Mouse (Mus musculus) urinary bladder, postnatal 10 days (tissue): ENCODE results near the gene Spopl.
"Not testable (repeated sequence)": the region's sequence is repeated elsewhere in the genome, so short reads cannot be mapped to it uniquely, and the experiment has no call there.

ENCODE experiments used
- DNase-seq: peaks from one replicate; pipeline ENCODE4 v3.0.0; 2022; ENCODE audit warnings: low spot score

Gene Spopl

DNA sequence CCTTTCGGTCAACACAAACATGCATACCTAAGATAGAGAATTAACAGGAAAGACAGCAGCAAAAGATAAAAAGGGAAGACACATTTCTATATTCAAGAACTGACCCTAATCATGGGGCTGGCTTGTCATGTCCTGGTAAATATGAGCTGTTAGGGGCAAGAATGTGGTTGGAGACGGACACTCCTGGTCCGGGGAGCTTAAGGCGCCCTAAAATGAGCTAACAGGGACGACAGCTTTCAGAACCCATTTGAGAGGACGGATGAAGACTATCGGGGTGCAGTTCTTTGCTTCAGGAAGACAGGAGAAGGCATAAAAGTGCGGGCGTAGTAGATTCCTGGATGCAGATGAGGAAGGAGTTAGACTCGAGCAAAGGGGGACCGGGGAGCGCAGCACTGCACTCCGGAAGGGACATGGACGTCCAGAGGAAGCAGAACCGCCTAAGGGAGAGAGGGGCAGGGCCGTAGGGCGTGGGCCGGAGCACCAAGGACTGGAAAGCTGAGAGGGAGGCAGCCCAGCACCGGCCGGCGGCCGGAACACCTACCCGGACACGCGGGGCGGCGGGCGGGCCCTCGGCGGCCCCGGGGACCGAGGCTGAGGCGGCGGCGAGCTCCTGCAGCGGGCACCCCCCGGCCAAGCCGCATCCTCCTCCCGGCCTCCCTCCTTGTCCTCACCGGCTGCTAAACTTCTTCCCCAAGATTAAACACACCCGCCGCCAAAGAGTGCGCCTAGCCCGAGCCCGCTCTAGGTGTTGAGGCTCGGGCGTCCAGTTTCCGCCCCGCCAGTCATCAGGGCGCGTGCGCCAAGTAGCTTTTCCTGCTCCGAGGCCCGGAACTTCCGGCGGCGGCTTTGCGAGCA lies at the start of gene Spopl:
Gene Spopl, minus strand, starts transcription at position 805 of the 855 bp plus-strand sequence.
- peak; percentile 41 for DNase-seq

DNA sequence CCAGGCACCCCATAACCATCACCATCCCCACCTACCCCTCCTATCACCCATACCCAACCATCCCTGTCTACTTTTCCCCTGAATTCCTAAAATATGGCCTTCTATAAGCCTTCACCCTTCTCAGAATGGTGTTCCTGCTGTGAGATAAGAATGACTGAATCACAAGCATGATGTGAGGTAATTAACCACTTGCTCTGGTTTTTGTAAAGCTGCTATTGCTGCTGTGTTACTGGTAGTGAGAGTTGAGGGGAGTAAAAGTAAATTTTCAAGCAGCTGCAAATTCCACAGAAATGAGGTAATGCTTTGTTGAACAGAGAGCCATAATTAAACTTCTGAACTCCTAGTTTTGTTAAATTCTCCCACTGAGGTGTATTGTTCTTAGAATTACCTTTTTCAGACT lies 48.2 kb upstream of the Spopl start:
- no peak for DNase-seq

DNA sequence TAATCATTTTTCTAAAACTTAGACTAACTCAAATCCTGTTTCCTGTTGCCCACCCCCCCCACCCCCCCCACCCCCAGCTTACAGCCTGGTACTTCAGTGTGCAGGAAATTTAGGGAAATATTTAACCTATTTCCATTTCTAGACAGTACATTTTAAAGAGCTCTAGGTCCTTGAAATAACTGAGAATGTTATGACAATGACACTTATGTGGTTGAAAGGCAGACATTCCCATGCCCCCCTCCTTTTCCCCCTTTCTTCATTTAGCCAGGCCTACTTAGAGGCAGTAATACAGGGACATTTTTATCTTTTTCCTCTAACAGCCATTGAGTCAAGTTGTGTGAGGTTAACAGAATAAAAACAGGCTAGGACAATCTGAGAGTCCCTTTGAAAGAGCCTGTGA lies 46.1 kb upstream of the Spopl start:
- no peak for DNase-seq

DNA sequence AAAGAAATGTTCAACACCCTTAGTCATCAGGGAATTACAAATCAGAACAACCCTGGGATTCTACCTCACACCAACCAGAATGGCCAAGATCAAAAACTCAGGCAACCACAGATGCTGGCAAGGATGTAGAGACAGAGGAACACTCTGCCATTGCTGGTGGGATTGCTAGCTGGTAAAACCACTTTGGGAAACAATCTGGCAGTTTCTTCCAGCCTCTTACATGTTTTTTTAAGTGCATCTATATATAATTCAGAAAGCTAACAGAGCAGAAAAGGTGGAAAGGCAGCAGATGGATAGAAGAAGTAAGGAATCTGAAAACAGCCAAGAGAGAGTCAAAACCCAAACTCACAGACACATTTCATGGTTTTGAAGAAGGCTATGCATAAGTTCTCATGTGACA lies 33.5 kb upstream of the Spopl start:
- DNase-seq, result no peak

DNA sequence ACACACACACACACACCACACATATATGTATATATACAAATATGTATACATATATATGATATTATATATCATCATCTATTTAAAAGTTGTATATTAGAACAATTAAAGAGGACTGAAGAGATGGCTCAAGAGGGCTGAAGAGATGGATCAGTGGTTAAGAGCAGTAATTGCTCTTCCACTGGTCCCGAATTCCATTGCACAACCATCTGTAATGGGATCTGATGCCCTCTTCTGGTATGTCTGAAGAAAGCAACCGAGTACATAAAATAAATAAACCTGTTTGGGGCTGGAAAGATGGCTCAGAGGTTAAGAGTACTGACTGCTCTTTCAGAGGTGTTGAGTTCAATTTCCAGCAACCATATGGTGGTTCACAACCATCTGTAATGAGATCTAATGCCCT lies 16.9 kb upstream of the Spopl start:
- no peak for DNase-seq

DNA sequence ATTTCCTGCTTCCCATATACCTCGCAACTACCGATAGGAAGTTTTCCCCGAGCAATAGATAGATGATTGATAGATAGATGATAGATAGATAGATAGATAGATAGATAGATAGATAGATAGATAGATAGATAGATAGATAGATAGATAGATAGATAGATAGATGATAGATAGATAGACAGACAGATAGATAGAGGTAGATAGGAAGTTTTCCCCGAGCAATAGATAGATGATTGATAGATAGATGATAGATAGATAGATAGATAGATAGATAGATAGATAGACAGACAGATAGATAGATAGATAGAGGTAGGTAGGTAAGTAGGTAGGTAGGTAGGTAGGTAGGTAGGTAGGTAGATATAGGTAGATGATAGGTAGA lies 239 bp upstream of the Spopl start:
- DNase-seq, result not testable (repeated sequence)

DNA sequence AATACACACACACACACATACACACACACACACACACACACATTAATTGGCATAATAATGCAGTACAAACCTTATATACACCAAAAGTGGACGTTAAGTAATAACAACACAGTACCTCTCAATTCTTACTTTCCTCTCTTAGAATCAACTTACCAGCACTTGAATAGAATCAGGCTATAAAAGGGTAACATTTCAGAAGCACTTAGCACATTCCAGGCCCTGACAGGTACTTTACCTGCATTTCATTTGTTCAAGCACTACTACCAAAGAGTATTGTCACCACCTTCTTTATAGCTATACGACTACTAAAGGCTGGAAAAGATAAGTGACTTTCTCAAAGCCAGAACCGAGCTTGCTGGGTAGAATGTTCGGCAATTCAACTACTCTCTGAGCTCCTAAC lies 1.3 kb downstream of the Spopl start:
- no peak for DNase-seq

DNA sequence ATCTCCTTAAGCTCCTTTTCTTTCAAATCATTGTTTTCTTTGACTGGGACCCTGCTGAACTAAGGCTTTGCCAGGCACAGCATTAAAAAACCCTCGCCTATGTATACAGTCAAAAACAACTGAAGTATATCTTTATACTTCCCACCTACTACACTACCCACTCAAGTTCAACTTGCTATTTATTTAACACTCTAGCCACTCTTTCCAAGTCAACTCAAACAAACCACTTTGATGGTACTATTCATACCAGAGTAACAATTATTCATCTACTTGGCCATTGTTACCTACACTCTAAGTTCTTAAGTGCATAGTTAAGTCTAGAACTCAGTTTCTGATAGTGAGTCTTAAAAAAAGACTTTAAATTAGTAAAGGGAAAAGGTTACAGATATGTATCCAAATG lies 3.1 kb downstream of the Spopl start:
- DNase-seq, result no peak

DNA sequence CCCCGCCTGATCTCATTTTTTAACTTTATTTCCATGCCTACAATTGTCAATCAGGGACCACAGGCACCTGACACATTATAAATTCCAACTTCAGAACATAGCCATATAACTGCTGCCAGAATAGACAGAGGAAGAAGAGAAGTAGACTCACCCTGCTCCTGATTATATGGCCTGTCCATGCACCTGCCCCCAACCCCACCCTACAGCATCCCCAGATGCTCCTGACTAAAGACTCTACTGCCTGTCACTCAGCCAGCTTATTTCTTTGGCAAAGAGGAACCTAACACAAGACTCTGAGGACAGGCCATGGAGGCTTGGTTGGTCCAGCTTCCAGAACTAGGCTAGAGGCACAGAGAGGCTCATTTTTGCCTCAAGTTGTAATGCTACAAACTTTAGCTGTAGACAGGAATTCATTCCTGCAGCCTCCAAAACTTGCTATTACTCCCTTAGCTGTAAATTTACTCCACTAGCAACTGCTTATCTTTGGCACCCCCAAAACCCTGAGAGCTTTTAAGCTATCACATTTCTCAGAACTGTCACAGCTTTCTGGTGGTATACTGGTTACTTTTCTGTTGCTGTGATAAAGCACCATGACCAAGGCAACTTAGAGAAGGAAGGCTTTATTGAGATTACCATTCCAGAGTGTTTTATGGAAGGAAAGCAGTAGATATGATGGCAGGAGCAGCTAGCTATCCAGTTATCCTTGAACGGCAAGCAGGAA lies 6.7 kb downstream of the Spopl start:
- no peak for DNase-seq

DNA sequence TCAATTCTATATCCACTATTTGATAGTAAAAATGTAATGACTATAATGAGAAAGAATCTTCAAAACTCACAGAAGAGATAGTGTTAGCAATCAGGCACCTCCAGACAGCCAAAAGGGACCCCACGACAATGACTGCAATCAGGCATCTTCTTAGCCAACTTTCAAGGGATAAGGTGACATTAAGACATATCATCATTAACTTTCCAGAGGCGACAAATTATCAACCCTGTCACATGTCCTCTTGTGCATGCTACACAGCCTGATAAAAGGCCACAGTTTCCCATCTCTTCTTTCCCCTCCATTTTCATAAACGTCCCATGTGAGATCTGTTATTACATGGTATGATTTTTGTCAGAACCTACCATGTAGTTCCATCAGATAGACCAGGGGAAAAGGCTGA lies 9.0 kb downstream of the Spopl start:
- no peak for DNase-seq

DNA sequence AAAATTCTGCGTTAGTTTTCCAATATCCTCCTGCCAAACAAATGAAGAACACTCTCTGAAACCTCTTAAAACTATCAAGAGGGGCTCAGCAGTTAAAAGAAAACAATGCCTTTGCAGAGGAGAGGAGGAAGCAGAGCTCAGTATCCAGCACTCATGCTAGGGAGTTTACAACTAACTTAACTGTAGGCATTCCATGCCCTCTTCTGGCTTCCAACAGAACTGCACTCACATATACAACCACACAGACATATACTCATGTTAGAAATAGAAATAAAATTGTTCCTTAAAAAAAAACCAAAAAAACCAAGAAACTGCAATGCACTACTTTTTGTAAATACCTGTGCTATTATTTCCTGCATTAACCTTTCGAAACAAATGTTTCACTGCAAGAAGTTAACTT lies 12.7 kb downstream of the Spopl start:
- no peak for DNase-seq

DNA sequence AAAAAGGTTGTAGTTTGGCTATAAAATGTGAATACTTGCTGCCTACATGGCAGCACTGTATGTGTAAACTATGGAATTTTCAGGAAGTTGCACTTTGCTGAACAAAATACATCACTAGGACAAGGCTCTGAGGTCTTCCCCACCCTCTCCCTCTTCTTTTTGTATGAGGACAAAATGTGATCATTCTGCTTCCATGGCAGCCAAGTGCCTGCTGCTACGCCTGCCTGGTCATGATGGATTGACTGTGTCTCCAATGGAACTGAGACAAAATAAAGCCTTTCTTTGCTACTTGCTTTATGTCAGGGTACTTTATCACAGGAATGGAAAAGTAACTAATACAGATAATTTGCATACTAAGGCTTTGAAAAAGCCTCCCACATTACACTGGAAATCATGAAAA lies 20.7 kb downstream of the Spopl start:
- no peak for DNase-seq

DNA sequence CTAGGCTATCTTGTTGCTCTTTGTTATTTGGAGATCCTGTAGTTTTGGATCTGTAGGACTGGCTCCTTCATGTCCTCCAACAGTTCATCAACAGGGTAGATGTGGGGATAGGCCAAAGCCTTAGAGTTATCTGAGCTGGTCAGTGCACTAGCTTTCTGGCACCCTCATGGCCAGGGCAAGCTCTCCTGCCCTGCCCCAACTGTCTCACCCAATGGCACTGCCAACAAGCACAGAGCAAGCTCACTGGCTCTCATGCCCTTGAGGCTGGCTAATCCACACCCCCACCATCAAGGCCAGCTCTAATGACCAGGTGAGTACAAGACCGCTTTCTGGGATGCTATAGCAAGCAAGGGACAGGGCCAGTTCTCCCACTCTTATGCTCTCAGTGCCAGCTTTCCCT lies 24.7 kb downstream of the Spopl start:
- DNase-seq, result no peak

DNA sequence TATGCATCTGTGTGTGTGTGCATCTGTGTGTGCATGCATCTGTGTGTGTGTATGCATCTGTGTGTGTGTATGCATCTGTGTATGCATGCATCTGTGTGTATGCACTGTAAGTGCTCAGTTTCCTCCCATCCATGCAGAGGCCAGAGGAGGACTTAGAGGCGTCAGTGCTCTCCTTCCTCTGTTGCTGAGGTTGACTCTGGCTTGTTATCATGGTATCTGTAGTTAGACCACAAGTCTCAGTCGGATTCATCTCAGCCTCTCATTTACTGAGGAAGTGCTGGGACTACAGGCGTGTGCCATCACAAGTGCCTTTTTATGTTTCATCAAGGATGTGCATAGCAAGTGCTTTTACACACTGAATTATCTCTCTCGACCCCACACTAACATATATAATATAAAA lies 31.9 kb downstream of the Spopl start:
- DNase-seq, result no peak

DNA sequence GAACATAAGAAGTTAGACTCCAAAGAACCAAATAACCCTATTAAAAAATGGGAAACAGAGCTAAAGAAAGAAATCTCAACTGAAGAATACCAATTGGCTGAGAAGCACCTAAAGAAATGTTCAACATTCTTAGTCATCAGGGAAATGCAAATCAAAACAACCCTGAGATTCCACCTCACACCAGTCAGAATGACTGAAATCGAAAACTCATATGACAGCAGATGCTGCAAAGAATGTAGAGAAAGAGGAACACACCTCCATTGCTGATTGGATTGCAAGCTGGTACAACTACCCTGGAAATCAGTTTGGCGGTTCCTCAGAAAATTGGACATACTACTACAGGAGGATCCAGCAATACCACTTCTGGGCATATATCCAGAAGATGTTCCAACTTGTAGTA lies 44.2 kb downstream of the Spopl start:
- not testable (repeated sequence) for DNase-seq

DNA sequence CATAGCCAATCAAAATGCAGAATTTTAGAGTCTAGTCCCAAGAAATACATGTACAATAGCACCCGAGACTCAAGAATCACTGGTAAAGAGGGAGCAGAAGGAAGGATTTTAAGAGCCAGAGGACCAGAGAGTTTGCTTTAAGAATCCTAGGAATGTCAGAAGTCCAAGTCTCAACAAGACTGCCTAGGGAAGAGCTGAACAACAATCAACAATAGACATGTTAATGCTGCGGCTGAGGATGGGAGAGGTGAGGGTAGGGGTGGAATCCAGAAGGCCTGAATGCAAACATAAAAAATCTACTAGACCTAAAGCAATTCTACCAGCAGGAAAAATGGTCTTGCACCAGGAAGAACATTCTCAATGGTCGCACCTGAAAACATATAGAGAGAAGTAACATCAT lies 66.8 kb downstream of the Spopl start:
- DNase-seq, result no peak

DNA sequence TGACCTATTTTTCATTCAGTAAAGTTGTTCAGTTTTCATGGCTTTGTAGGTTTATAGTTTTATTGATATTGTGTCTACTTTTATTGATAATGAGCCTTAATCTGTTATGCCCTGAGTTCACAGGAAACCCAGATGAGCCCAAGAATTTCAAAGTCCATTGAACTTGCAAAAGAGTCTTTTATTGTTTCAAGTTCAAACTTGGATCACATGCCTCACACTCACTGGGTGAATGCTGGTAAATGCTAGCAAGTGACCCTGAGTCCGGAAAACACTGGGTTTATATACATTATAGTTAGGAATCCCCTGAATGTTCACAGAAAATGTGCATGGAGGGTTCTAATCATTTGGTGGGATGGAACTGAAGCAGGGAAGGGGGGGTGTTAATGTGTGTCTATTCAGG lies 90.2 kb downstream of the Spopl start:
- no peak for DNase-seq

DNA sequence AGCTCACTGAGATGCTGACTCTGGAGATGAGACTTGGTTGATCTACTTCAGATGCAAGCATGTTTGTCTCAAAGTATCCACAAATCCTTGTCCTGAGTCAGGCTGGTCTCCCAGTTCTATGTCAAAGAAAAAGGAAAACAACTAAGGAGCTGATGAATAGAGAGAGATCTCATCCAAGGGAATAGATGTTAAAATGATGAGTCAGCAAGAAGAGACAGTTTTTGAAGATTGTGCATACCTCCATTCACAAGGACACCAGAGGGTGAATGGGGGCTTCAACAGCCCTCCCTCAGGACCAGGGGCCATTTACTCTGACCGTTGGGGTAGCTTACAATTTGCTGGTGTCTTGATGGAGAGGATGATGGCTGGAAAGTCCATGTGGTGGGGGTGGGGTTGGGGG lies 104.4 kb downstream of the Spopl start:
- DNase-seq, result no peak

DNA sequence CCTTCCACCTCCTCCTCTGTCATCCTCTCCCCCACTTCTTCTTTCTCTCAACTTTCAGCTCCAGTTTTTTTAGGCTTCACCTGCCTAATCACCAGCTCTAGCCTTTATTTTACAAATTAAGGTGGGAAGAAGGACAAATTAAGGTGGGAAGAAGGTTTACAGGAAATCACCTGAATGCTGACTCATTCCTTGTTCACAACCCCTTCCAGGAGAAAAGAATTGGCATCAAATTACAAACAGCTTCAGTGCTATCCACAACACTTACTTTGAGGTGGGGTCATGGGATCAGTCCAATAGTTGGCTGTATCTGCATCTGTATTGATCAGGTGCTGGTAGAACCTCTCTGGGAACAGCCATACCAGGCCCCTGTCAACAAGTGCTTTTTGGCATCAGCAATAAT lies 114.5 kb downstream of the Spopl start:
- DNase-seq, result no peak
